ENCODE assay signal across 21 mouse cellular contexts in genomic region chr17:6764730-6765129, GRCm38 (mm10). TPM values are rescaled to one million over a fixed set of nuclear protein-coding genes. Genes with fewer than 3 reads are reported as not detected.
DNase-seq lines count a peak whose midpoint lies in the region; ATAC-seq and TF ChIP-seq lines count a peak whose summit lies in the region.
"Had no signal": no experiment of that assay in that cellular context is flagged by ENCODE, and none has a peak within 500 bp of the region (broad histone marks: within the 10 kb centered on the region; RNA-seq: fewer than 3 reads in every experiment).

No protein-coding gene starts in this region.

- no peak for TF ChIP-seq CTCF in kidney, adult 2 months (conservative IDR thresholded peaks at IDR 0.05; ENCODE audit: insufficient read depth, insufficient read length, low read depth, low read length)

- no peak for TF ChIP-seq POLR2A in kidney, adult 2 months (IDR thresholded peaks at IDR 0.05; ENCODE audit: low read depth, low read length)

- peaks cover 82% of the 10 kb centered on the region for H3K4me1 ChIP-seq in heart, embryonic 13.5 days
- H3K4me1 ChIP-seq in kidney, adult 2 months (ENCODE audit: control insufficient read depth, insufficient read depth, low read length) = peaks cover 71% of the 10 kb centered on the region
- peaks cover 67% of the 10 kb centered on the region for H3K4me1 ChIP-seq in midbrain, embryonic 10.5 days
- peaks cover 39% of the 10 kb centered on the region for H3K4me1 ChIP-seq in midbrain, embryonic 11.5 days (ENCODE audit: control insufficient read depth, insufficient read depth, low read length)

- peak overlapping the region; percentile 90 for H3K27ac ChIP-seq in heart, embryonic 13.5 days (replicated peaks)
- peak overlapping the region; percentile 39; the same call in 1 of the 2 replicates for H3K27ac ChIP-seq in kidney, adult 2 months (ENCODE audit: insufficient read depth, low read depth, low read length)
- peak overlapping the region; percentile 73 for H3K27ac ChIP-seq in midbrain, embryonic 10.5 days (replicated peaks)
- no peak overlapping the region for H3K27ac ChIP-seq in midbrain, embryonic 11.5 days (ENCODE audit: low read depth, low read length)
- H3K27ac ChIP-seq: gastrocnemius, adult 2 months; hindbrain, embryonic 12.5 days; limb, embryonic 13.5 days; liver, embryonic 13.5 days; macrophage had no signal

- WGBS in heart, embryonic 13.5 days = 82% methylated on average over 4 of the region's 4 CpGs
- 64% methylated on average over 4 of the region's 4 CpGs for WGBS in kidney, adult 2 months
- WGBS in midbrain, embryonic 10.5 days = 70% methylated on average over 4 of the region's 4 CpGs
- 71% methylated on average over 4 of the region's 4 CpGs for WGBS in midbrain, embryonic 11.5 days

- H3K4me2 ChIP-seq in heart, embryonic 13.5 days = no peak overlapping the region
- no peak overlapping the region for H3K4me2 ChIP-seq in midbrain, embryonic 11.5 days
- H3K4me2 ChIP-seq: forebrain, embryonic 12.5 days; hindbrain, embryonic 12.5 days; limb, embryonic 13.5 days; lung, embryonic 14.5 days had no signal

- H3K9ac ChIP-seq in heart, embryonic 13.5 days = peak overlapping the region; percentile 21; the same call in 1 of the 2 replicates
- no peak overlapping the region for H3K9ac ChIP-seq in midbrain, embryonic 11.5 days (ENCODE audit: low read length)
- H3K9ac ChIP-seq: forebrain, embryonic 12.5 days; hindbrain, embryonic 12.5 days; limb, embryonic 13.5 days; liver, embryonic 13.5 days; lung, embryonic 14.5 days; midbrain, embryonic 12.5 days had no signal

- no peak overlapping the region for H3K4me3 ChIP-seq in heart, embryonic 13.5 days
- no peak overlapping the region for H3K4me3 ChIP-seq in kidney, adult 2 months (ENCODE audit: insufficient read depth, low read depth, low read length)
- H3K4me3 ChIP-seq in midbrain, embryonic 10.5 days = no peak overlapping the region
- no peak overlapping the region for H3K4me3 ChIP-seq in midbrain, embryonic 11.5 days (ENCODE audit: low read depth, low read length)
- H3K4me3 ChIP-seq: forebrain, embryonic 12.5 days; gastrocnemius, adult 2 months; hindbrain, embryonic 12.5 days; limb, embryonic 13.5 days; liver, embryonic 13.5 days; midbrain, embryonic 12.5 days had no signal

- H3K27me3 ChIP-seq in heart, embryonic 13.5 days (replicated peaks) = no peaks in the 10 kb centered on the region
- no peaks in the 10 kb centered on the region for H3K27me3 ChIP-seq in kidney, adult 2 months (replicated peaks; ENCODE audit: control insufficient read depth, insufficient read depth, low read length)
- H3K27me3 ChIP-seq in midbrain, embryonic 10.5 days (ENCODE audit: low read depth, poor library complexity, severe bottlenecking) = peaks cover 3% of the 10 kb centered on the region; the same call in 1 of the 2 replicates
- no peaks in the 10 kb centered on the region for H3K27me3 ChIP-seq in midbrain, embryonic 11.5 days (ENCODE audit: control insufficient read depth, insufficient read depth, low read length)
- H3K27me3 ChIP-seq: forebrain, embryonic 12.5 days; hindbrain, embryonic 12.5 days; limb, embryonic 13.5 days; liver, embryonic 13.5 days; Patski had no signal

- no peak for DNase-seq in heart, adult 18-20 months
- DNase-seq in kidney, adult 2 months = peak; percentile 72
- no peak for DNase-seq in kidney, postnatal 14 days
- DNase-seq in midbrain, embryonic 10.5 days (ENCODE audit: low spot score) = no peak
- DNase-seq in midbrain, embryonic 11.5 days (ENCODE audit: low spot score, missing footprints) = no peak
- DNase-seq in Muller cell, postnatal 12 days (ENCODE audit: inconsistent ontology term) = no peak
- DNase-seq: cerebellum, adult 18-20 months; cerebellum, postnatal 36 days; gastrocnemius, adult 2 months; layer of hippocampus, postnatal 36 days; liver, embryonic 13.5 days; lung, embryonic 14.5 days; retina, postnatal 1 day; right cerebral cortex, postnatal 4 days had no signal

- no peaks in the 10 kb centered on the region for H3K9me3 ChIP-seq in heart, embryonic 13.5 days
- no peaks in the 10 kb centered on the region for H3K9me3 ChIP-seq in midbrain, embryonic 10.5 days (replicated peaks)
- H3K9me3 ChIP-seq in midbrain, embryonic 11.5 days (ENCODE audit: control insufficient read depth, low read length) = no peaks in the 10 kb centered on the region
- H3K9me3 ChIP-seq: forebrain, embryonic 12.5 days; hindbrain, embryonic 12.5 days; limb, embryonic 13.5 days; liver, embryonic 13.5 days; midbrain, embryonic 12.5 days had no signal

- ATAC-seq in heart, embryonic 13.5 days (ENCODE audit: extremely low read depth, insufficient number of reproducible peaks, low FRiP score, low TSS enrichment) = no peak
- ATAC-seq in midbrain, embryonic 11.5 days (ENCODE audit: low FRiP score) = no peak
- ATAC-seq: Patski had no signal

- no peaks in the 10 kb centered on the region for H3K36me3 ChIP-seq in heart, embryonic 13.5 days
- H3K36me3 ChIP-seq in kidney, adult 2 months (ENCODE audit: control insufficient read depth, insufficient read depth, low read length) = no peaks in the 10 kb centered on the region
- no peaks in the 10 kb centered on the region for H3K36me3 ChIP-seq in midbrain, embryonic 10.5 days
- H3K36me3 ChIP-seq in midbrain, embryonic 11.5 days (ENCODE audit: control insufficient read depth, insufficient read depth, low read length) = no peaks in the 10 kb centered on the region
- H3K36me3 ChIP-seq: forebrain, embryonic 12.5 days; hindbrain, embryonic 12.5 days; limb, embryonic 13.5 days; liver, embryonic 13.5 days; midbrain, embryonic 12.5 days had no signal

RNA-seq across cellular contexts. Expression of gene Ezr, which starts 17.9 kb away (rescaled TPM):
- 103 and 105 TPM in 2 replicates for polyA plus RNA-seq in heart, embryonic 13.5 days (2015; fragmentation: Nextera tagmentation; extraction: Ambion mirVana)
- 10 to 100 TPM; 32.5 to 36.9 TPM for total RNA-seq in heart, adult 18-20 months (2021)
- polyA plus RNA-seq in kidney, adult 2 months (2012; rRNA removed) = 129 and 152 TPM in 2 replicates
- polyA plus RNA-seq in midbrain, embryonic 10.5 days (2016; fragmentation: Nextera tagmentation; extraction: Ambion mirVana) = 54.9 and 56.7 TPM in 2 replicates
- 47.0 and 51.0 TPM in 2 replicates for polyA plus RNA-seq in midbrain, embryonic 11.5 days (2014; fragmentation: Nextera tagmentation; extraction: Ambion mirVana)
